Mouse (Mus musculus) lung, postnatal 25 days (tissue): ENCODE measurements around the gene Gnb1l.
A peak's percentile ranks its signal among the peaks of the same experiment; 100 is the strongest.
"Not testable (repeated sequence)": the region's sequence is repeated elsewhere in the genome, so short reads cannot be mapped to it uniquely, and the experiment has no call there.

Experiments
- DNase-seq: peaks from one replicate; pipeline ENCODE4 v3.0.0; 2022; ENCODE audit warnings: low spot score

Gnb1l gene

GRCm38 (mm10) chr16:18483839-18484238 lies 14.7 kb upstream of the Gnb1l start:
- DNase-seq: no peak

GRCm38 (mm10) chr16:18484386-18484785 lies 14.1 kb upstream of the Gnb1l start:
- no peak for DNase-seq

- no peak for DNase-seq
These were observed 13.6 kb upstream of the Gnb1l start for GRCm38 (mm10) chr16:18484794-18485435.

- DNase-seq: no peak
These were observed 12.4 kb upstream of the Gnb1l start for GRCm38 (mm10) chr16:18486126-18486525.

GRCm38 (mm10) chr16:18490281-18490680 lies 8.2 kb upstream of the Gnb1l start:
- DNase-seq: no peak

GRCm38 (mm10) chr16:18490894-18491293 lies 7.6 kb upstream of the Gnb1l start:
- DNase-seq: no peak

GRCm38 (mm10) chr16:18497865-18498515 lies 523 bp upstream of the Gnb1l start:
- no peak for DNase-seq

- no peak for DNase-seq
These were observed 483 bp downstream of the Gnb1l start for GRCm38 (mm10) chr16:18498996-18499395.

- no peak for DNase-seq
These were observed 3.0 kb downstream of the Gnb1l start for GRCm38 (mm10) chr16:18501531-18501930.

- DNase-seq: no peak
These were observed 5.2 kb downstream of the Gnb1l start for GRCm38 (mm10) chr16:18503566-18504342.

- no peak for DNase-seq
These were observed 8.1 kb downstream of the Gnb1l start for GRCm38 (mm10) chr16:18506524-18507199.

GRCm38 (mm10) chr16:18507200-18507549 lies 8.7 kb downstream of the Gnb1l start:
- no peak for DNase-seq

GRCm38 (mm10) chr16:18511741-18512140 lies 13.2 kb downstream of the Gnb1l start:
- DNase-seq: no peak

- no peak for DNase-seq
These were observed 15.0 kb downstream of the Gnb1l start for GRCm38 (mm10) chr16:18513508-18513907.

GRCm38 (mm10) chr16:18518091-18518490 lies 19.6 kb downstream of the Gnb1l start:
- peak; percentile 3 for DNase-seq

- DNase-seq: no peak
These were observed 25.2 kb downstream of the Gnb1l start for GRCm38 (mm10) chr16:18523563-18524245.

- no peak for DNase-seq
These were observed 30.1 kb downstream of the Gnb1l start for GRCm38 (mm10) chr16:18528656-18529055.

GRCm38 (mm10) chr16:18533061-18533460 lies 34.5 kb downstream of the Gnb1l start:
- DNase-seq: not testable (repeated sequence)

GRCm38 (mm10) chr16:18537407-18537990 lies 39.0 kb downstream of the Gnb1l start:
- DNase-seq: no peak

GRCm38 (mm10) chr16:18539281-18539680 lies 40.8 kb downstream of the Gnb1l start:
- DNase-seq: no peak

GRCm38 (mm10) chr16:18543151-18543829 lies 44.8 kb downstream of the Gnb1l start:
- DNase-seq: no peak
